Mouse (Mus musculus) intestine, embryonic 14.5 days (tissue): Measurements from ENCODE around the gene Sgpp2. TPM values are rescaled to one million over a fixed set of nuclear protein-coding genes. Genes with fewer than 3 reads are reported as not detected.

Source experiments
- ATAC-seq: fragments of 200-750 bp; cut with Nextera tagmentation; replicated peaks from 2 replicates; pipeline ENCODE4 v1.8.0; 2017; ENCODE audit warnings: low read depth, moderate number of reproducible peaks, moderate TSS enrichment, moderate library complexity; ENCODE audit not compliant: low FRiP score, low TSS enrichment
- DNase-seq: peaks from one replicate; pipeline ENCODE4 v3.0.0-alpha.2; 2018; ENCODE audit warnings: low spot score
- H3K27ac ChIP-seq: fragments of 300-500 bp; sonication (generic); 2 replicates; pipeline ENCODE4 v1.5.1; 2014; ENCODE audit warnings: low read depth, mild to moderate bottlenecking, control low read depth
- H3K27me3 ChIP-seq: fragments of 300-500 bp; sonication (generic); replicated peaks from 2 replicates; pipeline ENCODE4 v1.6.1; 2014; ENCODE audit warnings: low read length, control low read depth; ENCODE audit not compliant: control insufficient read depth, insufficient read depth
- H3K36me3 ChIP-seq: fragments of 300-500 bp; sonication (generic); 2 replicates; pipeline ENCODE4 v1.6.1; 2014; ENCODE audit warnings: low read length, control low read depth; ENCODE audit not compliant: control insufficient read depth, insufficient read depth
- H3K4me1 ChIP-seq: fragments of 300-500 bp; sonication (generic); replicated peaks from 2 replicates; pipeline ENCODE4 v1.6.1; 2014; ENCODE audit warnings: low read length, control low read depth, mixed read lengths; ENCODE audit not compliant: control insufficient read depth, insufficient read depth
- H3K4me2 ChIP-seq: fragments of 300-500 bp; sonication (generic); 2 replicates; pipeline ENCODE4 v1.6.1; 2014; ENCODE audit warnings: low read length
- H3K4me3 ChIP-seq: fragments of 300-500 bp; sonication (generic); 2 replicates; pipeline ENCODE4 v1.5.1; 2014; ENCODE audit warnings: low read depth, low read length, control low read depth, mixed read lengths
- H3K9ac ChIP-seq: fragments of 300-500 bp; sonication (generic); 2 replicates; pipeline ENCODE4 v1.6.1; 2014; ENCODE audit warnings: mild to moderate bottlenecking, low read length
- H3K9me3 ChIP-seq: fragments of 300-500 bp; sonication (generic); 2 replicates; pipeline ENCODE4 v1.6.1; 2016; ENCODE audit warnings: low read length, control low read depth; ENCODE audit not compliant: control insufficient read depth
- WGBS: fragments of 180-500 bp; shearing (Covaris S2); extraction: QIAGEN DNeasy Blood & Tissue Kit; methylation state at CpG from one replicate; pipeline ENCODE4 v1.1.7; 2014; 5-methylcytosine and 5-hydroxymethylcytosine counted together
- polyA plus RNA-seq: library from polyadenylated mRNA; unstranded; fragments of >200 nt; fragmentation: Nextera tagmentation; extraction: Ambion mirVana; gene quantifications from 2 replicates; pipeline ENCODE4 v1.2.1, GENCODE M21; 2014

Gene Sgpp2
- polyA plus RNA-seq, 1 experiment from 2014 or later: 37.8 TPM

DNA sequence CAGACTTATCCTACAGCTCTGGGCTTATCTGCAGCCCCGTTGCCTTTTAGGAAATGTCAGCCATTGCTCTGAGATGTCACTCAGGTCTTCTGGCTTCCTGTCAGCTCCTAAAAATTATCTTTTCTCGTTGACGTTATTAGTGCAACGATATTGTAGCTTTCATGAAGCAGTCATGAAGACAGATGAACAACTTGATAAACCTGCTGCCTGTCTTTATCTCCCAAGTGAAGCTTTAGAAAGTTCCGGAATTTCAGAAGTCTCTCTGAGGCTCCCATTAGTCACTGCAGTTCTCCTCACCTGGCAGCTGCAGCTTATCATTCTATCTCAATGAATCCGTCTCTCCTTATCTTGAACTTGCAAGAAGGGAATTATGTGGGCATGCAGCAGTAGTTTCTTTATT, 13.9 kb downstream of the Sgpp2 start:
- 55% methylated on average over 6 of the region's 6 CpGs for WGBS
- H3K4me3 ChIP-seq: no peak overlapping the region
- no peak for DNase-seq

DNA sequence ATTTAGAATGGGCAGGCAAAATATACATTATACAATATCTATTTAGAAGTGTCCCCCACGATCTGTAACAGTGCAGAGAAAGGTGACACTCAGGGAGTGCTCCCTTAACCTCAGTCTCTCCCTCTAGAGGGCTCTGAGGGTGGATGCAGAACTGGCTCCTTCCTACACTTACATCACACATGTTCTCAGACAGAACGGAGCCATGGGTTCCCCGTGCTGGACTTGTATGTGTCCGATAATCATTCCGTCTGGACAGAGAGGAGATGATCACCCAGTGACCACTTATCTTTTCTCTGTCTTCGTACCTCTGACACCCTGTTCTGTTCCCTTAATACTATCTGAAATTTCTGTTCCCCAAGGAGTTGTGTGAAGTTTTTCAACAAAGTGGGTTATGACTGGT, 15.7 kb downstream of the Sgpp2 start:
- Histone ChIP-seq H3K27me3 (no peaks in the 10 kb centered on the region), H3K36me3 (no peaks in the 10 kb centered on the region), H3K4me1 (no peaks in the 10 kb centered on the region), H3K9me3 (no peaks in the 10 kb centered on the region), H3K4me2 (no peak overlapping the region), H3K27ac (no peak overlapping the region), H3K4me3 (no peak overlapping the region), H3K9ac (no peak overlapping the region)
- no peak for ATAC-seq
- no peak for DNase-seq
- WGBS: 76% methylated on average over 6 of the region's 6 CpGs

More for the DNA sequence above, 13.9 kb downstream of the Sgpp2 start:
- no peaks in the 10 kb centered on the region for H3K27me3 ChIP-seq
- no peak overlapping the region for H3K4me2 ChIP-seq
- H3K9me3 ChIP-seq: no peaks in the 10 kb centered on the region
- H3K27ac ChIP-seq: no peak overlapping the region
- H3K4me1 ChIP-seq: no peaks in the 10 kb centered on the region
- no peaks in the 10 kb centered on the region for H3K36me3 ChIP-seq
- H3K9ac ChIP-seq: no peak overlapping the region
- ATAC-seq: no peak

DNA sequence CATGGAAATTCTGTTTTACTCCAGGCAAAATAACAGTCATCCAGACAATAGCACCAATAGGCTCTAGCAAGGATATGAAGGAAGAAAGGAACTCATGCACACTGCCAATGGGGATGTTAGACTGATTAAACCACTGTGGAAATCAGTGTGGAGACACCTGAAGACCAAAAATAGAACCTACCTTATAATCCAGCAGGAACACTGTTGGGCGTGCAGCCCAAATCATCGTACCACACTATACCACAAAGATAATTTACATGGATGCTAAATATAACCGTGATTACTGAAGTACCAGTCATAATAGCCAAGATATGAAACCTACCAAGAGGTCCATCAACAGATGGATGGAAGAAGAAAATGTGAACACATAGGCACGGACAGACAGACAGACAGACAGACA, 18.5 kb downstream of the Sgpp2 start:
- DNase-seq (no peak), ATAC-seq (no peak)
- Histone ChIP-seq H3K9ac (no peak overlapping the region), H3K27ac (no peak overlapping the region), H3K4me3 (no peak overlapping the region), H3K4me1 (no peaks in the 10 kb centered on the region), H3K36me3 (no peaks in the 10 kb centered on the region), H3K9me3 (no peaks in the 10 kb centered on the region), H3K4me2 (no peak overlapping the region), H3K27me3 (no peaks in the 10 kb centered on the region)
- 92% methylated on average over 4 of the region's 4 CpGs for WGBS

DNA sequence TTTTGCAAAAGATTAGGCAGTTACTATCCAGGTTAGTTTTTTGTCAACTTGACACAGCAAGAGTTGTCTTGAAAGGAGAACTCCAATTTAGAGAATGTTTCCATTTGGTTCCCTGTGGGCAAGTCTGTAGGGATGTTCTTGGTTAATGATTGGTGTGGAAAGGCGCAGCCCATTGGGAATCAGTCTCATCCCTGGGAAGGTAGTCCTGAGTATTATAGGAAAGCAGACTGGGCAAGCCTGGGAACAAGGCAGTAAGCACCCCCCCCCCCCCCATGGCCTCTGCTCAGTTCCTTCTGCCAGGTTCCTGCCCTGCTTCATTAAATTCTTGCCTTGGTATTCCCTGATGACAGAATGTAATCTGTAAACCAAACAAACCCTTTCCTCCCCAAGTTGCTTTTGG, 19.7 kb downstream of the Sgpp2 start:
- H3K9ac ChIP-seq: no peak overlapping the region
- H3K4me3 ChIP-seq: no peak overlapping the region
- H3K4me2 ChIP-seq: no peak overlapping the region
- H3K4me1 ChIP-seq: no peaks in the 10 kb centered on the region
- no peaks in the 10 kb centered on the region for H3K27me3 ChIP-seq
- DNase-seq (no peak), ATAC-seq (no peak)
- no peak overlapping the region for H3K27ac ChIP-seq
- H3K9me3 ChIP-seq: no peaks in the 10 kb centered on the region
- 100% methylated on average over 1 of the region's 1 CpGs for WGBS
- H3K36me3 ChIP-seq: no peaks in the 10 kb centered on the region

DNA sequence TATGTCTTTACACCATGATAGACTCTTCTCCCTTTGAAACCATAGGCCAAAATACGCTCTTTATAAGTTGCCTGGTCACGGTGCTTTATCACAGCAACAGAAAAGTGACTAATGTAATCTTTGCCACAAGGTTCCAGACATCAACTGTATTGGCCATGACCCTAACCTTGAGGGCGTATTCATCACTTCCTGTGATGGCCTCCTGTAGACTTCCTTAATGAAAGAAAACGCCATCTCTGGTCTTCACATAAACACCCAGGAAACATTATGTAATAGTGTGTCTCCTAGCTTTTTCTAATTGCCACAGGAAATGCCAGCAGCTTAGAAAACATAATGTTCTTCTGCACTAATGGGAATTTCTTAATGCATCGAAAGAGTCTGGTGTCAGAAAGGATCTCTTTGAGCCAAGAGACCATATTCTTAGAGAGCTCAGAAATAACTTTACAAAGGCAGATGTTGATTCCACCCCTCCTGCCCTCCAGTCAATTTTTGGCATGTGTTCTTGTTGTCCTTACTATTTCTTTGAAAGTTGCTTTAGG, 20.5 kb downstream of the Sgpp2 start:
- Histone ChIP-seq H3K9me3 (no peaks in the 10 kb centered on the region), H3K9ac (no peak overlapping the region), H3K27me3 (no peaks in the 10 kb centered on the region), H3K27ac (no peak overlapping the region), H3K4me3 (no peak overlapping the region), H3K4me1 (no peaks in the 10 kb centered on the region), H3K36me3 (no peaks in the 10 kb centered on the region), H3K4me2 (no peak overlapping the region)
- 83% methylated on average over 5 of the region's 5 CpGs for WGBS
- no peak for ATAC-seq
- DNase-seq: no peak

DNA sequence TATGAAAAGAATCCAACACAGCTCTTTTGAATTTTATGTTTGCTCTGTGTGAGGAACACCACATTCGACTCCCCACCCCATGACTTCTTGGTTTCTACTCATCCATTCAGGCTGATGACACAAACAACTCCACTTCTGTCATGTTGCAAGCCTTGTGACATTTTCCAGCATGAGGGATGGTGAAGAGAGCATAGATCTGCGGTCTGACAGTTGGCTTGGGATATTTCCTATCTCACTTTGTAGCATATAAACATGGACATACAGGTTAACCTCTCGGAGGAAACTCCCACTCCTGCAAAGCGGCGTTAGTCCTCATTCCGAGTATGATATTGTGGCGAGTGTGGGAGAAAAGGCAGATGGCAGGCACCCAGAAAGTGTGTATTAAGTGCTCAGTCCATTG, 27.6 kb downstream of the Sgpp2 start:
- H3K27ac ChIP-seq: no peak overlapping the region
- WGBS: 48% methylated on average over 7 of the region's 7 CpGs
- peak overlapping the region; percentile 9; the same call in 1 of the 2 replicates for H3K4me2 ChIP-seq
- 0 out of 2 replicates have a peak, but pooled peaks cover 3% of the 10 kb centered on the region for H3K4me1 ChIP-seq
- no peak overlapping the region for H3K9ac ChIP-seq
- no peak overlapping the region for H3K4me3 ChIP-seq
- DNase-seq (no peak), ATAC-seq (peak; percentile 47; the same call in 1 of the 2 replicates)
- no peaks in the 10 kb centered on the region for H3K36me3 ChIP-seq
- no peaks in the 10 kb centered on the region for H3K9me3 ChIP-seq
- no peaks in the 10 kb centered on the region for H3K27me3 ChIP-seq

DNA sequence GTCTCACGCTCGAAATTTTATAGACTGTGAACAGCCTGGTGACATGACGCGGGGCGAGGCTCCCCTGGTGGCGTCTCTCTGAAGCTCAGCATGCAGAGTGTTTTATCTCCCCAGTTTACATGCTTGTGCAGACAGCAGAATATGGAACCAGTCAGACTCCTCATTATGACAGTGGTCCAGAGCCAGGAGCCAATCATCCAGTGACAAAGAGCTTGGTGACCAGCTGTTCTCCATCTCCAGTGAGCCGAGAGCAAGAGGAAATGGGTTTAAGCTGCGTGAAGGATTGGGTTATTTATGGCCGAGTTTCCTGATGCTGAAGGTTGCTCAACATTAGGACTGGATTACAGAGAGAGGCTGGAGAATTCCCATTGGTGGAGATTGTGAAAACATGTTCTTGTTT, 28.1 kb downstream of the Sgpp2 start:
- Histone ChIP-seq H3K4me2 (peak overlapping the region; percentile 9; the same call in 1 of the 2 replicates), H3K4me3 (no peak overlapping the region), H3K36me3 (no peaks in the 10 kb centered on the region), H3K4me1 (0 out of 2 replicates have a peak, but pooled peaks cover 3% of the 10 kb centered on the region), H3K9ac (no peak overlapping the region), H3K9me3 (no peaks in the 10 kb centered on the region), H3K27me3 (no peaks in the 10 kb centered on the region), H3K27ac (no peak overlapping the region)
- DNase-seq (peak; percentile 59), ATAC-seq (peak; percentile 58; the same call in 1 of the 2 replicates)
- 53% methylated on average over 9 of the region's 9 CpGs for WGBS

DNA sequence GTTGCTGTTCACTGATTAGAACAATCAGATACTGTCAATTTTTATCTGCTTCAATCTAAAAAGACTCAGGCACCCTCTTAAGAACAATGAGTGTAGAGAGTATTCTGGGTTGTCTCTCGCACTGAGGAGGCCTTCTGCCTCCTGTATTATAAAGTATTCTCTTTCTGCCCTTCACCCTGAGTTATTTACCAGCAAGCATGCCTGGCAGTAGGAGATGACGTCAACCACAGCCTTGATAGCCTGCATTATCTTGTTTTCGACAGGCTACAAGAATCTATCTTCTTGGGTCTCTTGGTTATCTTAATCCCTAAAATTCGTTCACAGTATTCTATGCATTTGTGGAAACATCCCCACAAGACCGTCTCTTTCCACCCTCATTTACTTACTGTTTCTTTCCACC, 29.8 kb downstream of the Sgpp2 start:
- Histone ChIP-seq H3K4me2 (no peak overlapping the region), H3K4me1 (0 out of 2 replicates have a peak, but pooled peaks cover 3% of the 10 kb centered on the region), H3K4me3 (no peak overlapping the region), H3K27ac (no peak overlapping the region), H3K9me3 (no peaks in the 10 kb centered on the region), H3K9ac (no peak overlapping the region), H3K36me3 (no peaks in the 10 kb centered on the region), H3K27me3 (no peaks in the 10 kb centered on the region)
- ATAC-seq: no peak
- DNase-seq: no peak
- WGBS: 60% methylated on average over 5 of the region's 5 CpGs

DNA sequence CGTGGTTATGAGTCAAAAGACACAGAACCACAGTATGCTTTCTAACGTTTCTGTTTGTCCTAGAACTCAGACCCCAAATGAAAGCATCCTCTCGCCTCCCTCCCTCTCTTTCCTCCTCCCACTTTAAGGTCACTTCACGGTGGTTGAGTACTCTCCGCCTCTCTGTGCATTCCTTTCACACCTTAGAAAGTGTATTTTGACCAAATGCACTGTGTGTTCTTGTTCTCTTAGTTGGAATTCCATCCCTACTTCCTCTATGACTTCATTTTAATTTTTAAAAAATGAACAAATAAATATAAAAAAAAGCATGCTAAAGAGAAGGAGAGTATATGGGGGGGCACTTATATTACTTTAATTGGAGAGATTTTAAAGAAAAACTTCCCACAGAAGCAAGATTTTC, 30.4 kb downstream of the Sgpp2 start:
- Histone ChIP-seq H3K9ac (no peak overlapping the region), H3K36me3 (no peaks in the 10 kb centered on the region), H3K27me3 (no peaks in the 10 kb centered on the region), H3K4me2 (no peak overlapping the region), H3K27ac (no peak overlapping the region), H3K4me3 (no peak overlapping the region), H3K9me3 (no peaks in the 10 kb centered on the region), H3K4me1 (0 out of 2 replicates have a peak, but pooled peaks cover 3% of the 10 kb centered on the region)
- DNase-seq: no peak
- WGBS: 63% methylated on average over 5 of the region's 5 CpGs
- no peak for ATAC-seq
